Mouse (Mus musculus) midbrain, embryonic 16.5 days (tissue): ENCODE data around the gene Inpp5b. TPM values are rescaled to one million over a fixed set of nuclear protein-coding genes. Genes with fewer than 3 reads are reported as not detected.

Experiments used
- ATAC-seq: fragments of 200-750 bp; cut with Nextera tagmentation; 2 replicates; pipeline ENCODE4 v1.8.0; 2017; ENCODE audit warnings: moderate TSS enrichment
- H3K27ac ChIP-seq: fragments of 300-500 bp; sonication (generic); 2 replicates; pipeline ENCODE4 v1.5.1; 2014; ENCODE audit warnings: mild to moderate bottlenecking, low read length, mixed read lengths
- H3K27me3 ChIP-seq: fragments of 300-500 bp; sonication (generic); 2 replicates; pipeline ENCODE4 v1.6.1; 2014; ENCODE audit warnings: low read depth, low read length, mixed read lengths; ENCODE audit not compliant: control insufficient read depth, insufficient read depth
- H3K36me3 ChIP-seq: fragments of 300-500 bp; sonication (generic); 2 replicates; pipeline ENCODE4 v1.6.1; 2014; ENCODE audit warnings: mild to moderate bottlenecking, low read length, moderate library complexity, mixed read lengths; ENCODE audit not compliant: control insufficient read depth, insufficient read depth
- H3K4me1 ChIP-seq: fragments of 300-500 bp; sonication (generic); 2 replicates; pipeline ENCODE4 v1.6.1; 2014; ENCODE audit warnings: mild to moderate bottlenecking, low read length, mixed read lengths; ENCODE audit not compliant: control insufficient read depth, insufficient read depth
- H3K4me2 ChIP-seq: fragments of 300-500 bp; sonication (generic); 2 replicates; pipeline ENCODE4 v1.6.1; 2014; ENCODE audit warnings: mild to moderate bottlenecking, low read length, mixed read lengths
- H3K4me3 ChIP-seq: fragments of 300-500 bp; sonication (generic); 2 replicates; pipeline ENCODE4 v1.5.1; 2014; ENCODE audit warnings: low read depth, mild to moderate bottlenecking, low read length, moderate library complexity, mixed read lengths
- H3K9ac ChIP-seq: fragments of 300-500 bp; sonication (generic); 2 replicates; pipeline ENCODE4 v1.6.1; 2014; ENCODE audit warnings: low read depth, low read length, mixed read lengths
- H3K9me3 ChIP-seq: fragments of 300-500 bp; sonication (generic); replicated peaks from 2 replicates; pipeline ENCODE4 v1.6.1; 2014; ENCODE audit warnings: mild to moderate bottlenecking, low read length, mixed read lengths; ENCODE audit not compliant: control insufficient read depth, poor library complexity, severe bottlenecking
- WGBS: fragments of 180-500 bp; shearing (Covaris S2); extraction: QIAGEN DNeasy Blood & Tissue Kit; methylation state at CpG from one replicate; pipeline ENCODE4 v1.1.7; 2014; 5-methylcytosine and 5-hydroxymethylcytosine counted together
- polyA plus RNA-seq: library from polyadenylated mRNA; unstranded; fragments of >200 nt; fragmentation: Nextera tagmentation; extraction: Ambion mirVana; gene quantifications from 2 replicates; pipeline ENCODE4 v1.2.1, GENCODE M21; 2015

The Inpp5b gene
- polyA plus RNA-seq, 1 experiment from 2014 or later = 26.6 TPM

- Histone ChIP-seq H3K9me3 (no peaks in the 10 kb centered on the region), H3K4me2 (peak overlapping the region; percentile 98), H3K4me1 (peaks cover 14% of the 10 kb centered on the region), H3K4me3 (peak overlapping the region; percentile 75), H3K36me3 (0 out of 2 replicates have a peak, but pooled peaks cover 3% of the 10 kb centered on the region), H3K9ac (peak overlapping the region; percentile 82), H3K27me3 (no peaks in the 10 kb centered on the region), H3K27ac (no peak overlapping the region)
- 17% methylated on average over 14 of the region's 15 CpGs for WGBS
- no peak for ATAC-seq
These were observed 10.9 kb downstream of the Inpp5b start for GRCm38 (mm10) chr4:124752281-124753199.

GRCm38 (mm10) chr4:124755526-124755925 is 13.9 kb downstream of the Inpp5b start:
- no peak for ATAC-seq
- no peaks in the 10 kb centered on the region for H3K9me3 ChIP-seq
- H3K27ac ChIP-seq = no peak overlapping the region
- peaks cover 14% of the 10 kb centered on the region for H3K4me1 ChIP-seq
- 0 out of 2 replicates have a peak, but pooled peaks cover 3% of the 10 kb centered on the region for H3K36me3 ChIP-seq
- no peak overlapping the region for H3K9ac ChIP-seq
- no peak overlapping the region for H3K4me2 ChIP-seq
- no peaks in the 10 kb centered on the region for H3K27me3 ChIP-seq
- no peak overlapping the region for H3K4me3 ChIP-seq
- 74% methylated on average over 7 of the region's 7 CpGs for WGBS

- 92% methylated on average over 7 of the region's 7 CpGs for WGBS
- no peaks in the 10 kb centered on the region for H3K27me3 ChIP-seq
- no peak overlapping the region for H3K27ac ChIP-seq
- no peaks in the 10 kb centered on the region for H3K4me1 ChIP-seq
- 0 out of 2 replicates have a peak, but pooled peaks cover 5% of the 10 kb centered on the region for H3K36me3 ChIP-seq
- no peak for ATAC-seq
- H3K9ac ChIP-seq = no peak overlapping the region
- no peak overlapping the region for H3K4me3 ChIP-seq
- no peaks in the 10 kb centered on the region for H3K9me3 ChIP-seq
- no peak overlapping the region for H3K4me2 ChIP-seq
These were observed 17.7 kb downstream of the Inpp5b start for GRCm38 (mm10) chr4:124759305-124759811.

GRCm38 (mm10) chr4:124761201-124761600 is 19.6 kb downstream of the Inpp5b start:
- H3K27ac ChIP-seq = no peak overlapping the region
- ATAC-seq = no peak
- no peak overlapping the region for H3K9ac ChIP-seq
- no peak overlapping the region for H3K4me3 ChIP-seq
- WGBS = 72% methylated on average over 1 of the region's 1 CpGs
- H3K4me1 ChIP-seq = no peaks in the 10 kb centered on the region
- H3K36me3 ChIP-seq = 0 out of 2 replicates have a peak, but pooled peaks cover 5% of the 10 kb centered on the region
- H3K9me3 ChIP-seq = no peaks in the 10 kb centered on the region
- no peak overlapping the region for H3K4me2 ChIP-seq
- H3K27me3 ChIP-seq = no peaks in the 10 kb centered on the region

- Histone ChIP-seq H3K27ac (no peak overlapping the region), H3K27me3 (no peaks in the 10 kb centered on the region), H3K9ac (no peak overlapping the region), H3K4me1 (no peaks in the 10 kb centered on the region), H3K4me2 (no peak overlapping the region), H3K36me3 (0 out of 2 replicates have a peak, but pooled peaks cover 2% of the 10 kb centered on the region), H3K4me3 (no peak overlapping the region), H3K9me3 (no peaks in the 10 kb centered on the region)
- 89% methylated on average over 6 of the region's 6 CpGs for WGBS
- no peak for ATAC-seq
These were observed 21.3 kb downstream of the Inpp5b start for GRCm38 (mm10) chr4:124762858-124763452.

- no peak overlapping the region for H3K4me2 ChIP-seq
These were observed 24.3 kb downstream of the Inpp5b start for GRCm38 (mm10) chr4:124765802-124766565.

GRCm38 (mm10) chr4:124766566-124766940 is 24.9 kb downstream of the Inpp5b start:
- no peak overlapping the region for H3K9ac ChIP-seq
- no peak overlapping the region for H3K4me3 ChIP-seq
- H3K9me3 ChIP-seq = no peaks in the 10 kb centered on the region
- WGBS = 92% methylated on average over 2 of the region's 2 CpGs
- ATAC-seq = no peak
- no peaks in the 10 kb centered on the region for H3K4me1 ChIP-seq
- no peak overlapping the region for H3K27ac ChIP-seq
- H3K27me3 ChIP-seq = no peaks in the 10 kb centered on the region
- H3K36me3 ChIP-seq = 0 out of 2 replicates have a peak, but pooled peaks cover 2% of the 10 kb centered on the region
- no peak overlapping the region for H3K4me2 ChIP-seq

More at GRCm38 (mm10) chr4:124765802-124766565, 24.3 kb downstream of the Inpp5b start:
- Histone ChIP-seq H3K27ac (no peak overlapping the region), H3K27me3 (no peaks in the 10 kb centered on the region), H3K4me3 (no peak overlapping the region), H3K9ac (no peak overlapping the region), H3K36me3 (0 out of 2 replicates have a peak, but pooled peaks cover 2% of the 10 kb centered on the region), H3K9me3 (no peaks in the 10 kb centered on the region), H3K4me1 (no peaks in the 10 kb centered on the region)
- ATAC-seq = no peak
- 92% methylated on average over 23 of the region's 23 CpGs for WGBS

- no peak for ATAC-seq
- 87% methylated on average over 13 of the region's 13 CpGs for WGBS
- H3K27me3 ChIP-seq = no peaks in the 10 kb centered on the region
These were observed 27.4 kb downstream of the Inpp5b start for GRCm38 (mm10) chr4:124768963-124769591.

More at GRCm38 (mm10) chr4:124768963-124769591, 27.4 kb downstream of the Inpp5b start:
- no peaks in the 10 kb centered on the region for H3K4me1 ChIP-seq
- no peak overlapping the region for H3K27ac ChIP-seq
- H3K9ac ChIP-seq = no peak overlapping the region
- H3K9me3 ChIP-seq = no peaks in the 10 kb centered on the region
- H3K4me3 ChIP-seq = no peak overlapping the region
- no peak overlapping the region for H3K4me2 ChIP-seq
- H3K36me3 ChIP-seq = no peaks in the 10 kb centered on the region
